Mouse (Mus musculus): Measurements from ENCODE around the gene Ell2. TPM values are rescaled to one million over a fixed set of nuclear protein-coding genes. Genes with fewer than 3 reads are reported as not detected.

The Ell2 gene
- polyA plus RNA-seq, 2 experiments: 30.5 to 41.2 TPM

DNA sequence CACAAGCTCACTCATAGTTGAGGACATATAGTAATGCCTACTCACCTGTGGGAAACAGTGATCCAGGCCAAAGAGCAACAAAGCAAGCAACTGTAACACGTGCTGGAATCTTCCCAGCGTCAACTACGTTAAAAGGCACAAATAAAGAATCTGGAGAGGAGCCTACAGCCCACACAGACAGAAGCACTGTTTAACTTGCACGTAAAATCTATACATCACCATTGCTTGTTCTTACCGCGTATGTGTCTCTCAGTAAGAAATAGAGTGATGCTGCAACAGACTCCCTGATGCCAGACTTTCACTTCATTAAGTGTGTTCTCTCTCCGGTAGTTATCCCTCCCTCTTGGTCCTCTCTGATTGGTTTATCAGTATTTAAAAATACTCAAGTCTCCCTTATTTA, 42.1 kb downstream of the Ell2 start:
- no peak overlapping the region for H3K4me3 ChIP-seq (ENCODE audit: insufficient read depth in 1 of 2, low read depth in 2 of 2, low read length in 2 of 2)
- TF ChIP-seq EP300 (IDR thresholded peaks at IDR 0.05; ENCODE audit: low read depth) (no peak), CTCF (IDR thresholded peaks at IDR 0.05; ENCODE audit: low read depth) (no peak)
- ATAC-seq (ENCODE audit: insufficient read depth): no peak
- no peaks in the 10 kb centered on the region for H3K27me3 ChIP-seq (ENCODE audit: control insufficient read depth, insufficient read depth, low read length)
- no peak overlapping the region for H3K27ac ChIP-seq
- no peak overlapping the region for H3K9ac ChIP-seq (replicated peaks)
- no peak overlapping the region for H3K4me2 ChIP-seq (ENCODE audit: low read depth)
- DNase-seq (ENCODE audit: low read depth in 3 of 3, low spot score in 3 of 3): no peak
- no peaks in the 10 kb centered on the region for H3K9me3 ChIP-seq (ENCODE audit: control insufficient read depth, low read length)
- peaks cover 61% of the 10 kb centered on the region for H3K36me3 ChIP-seq (replicated peaks; ENCODE audit: control insufficient read depth, insufficient read depth, low read depth)
- peaks cover 32 to 41% of the 10 kb centered on the region in 2 experiments for H3K4me1 ChIP-seq (replicated peaks; ENCODE audit: control insufficient read depth in 2 of 2, insufficient read depth in 2 of 2, low read length in 1 of 2)
- WGBS (ENCODE audit: insufficient replicate concordance): 87% methylated on average over 7 of the region's 7 CpGs

DNA sequence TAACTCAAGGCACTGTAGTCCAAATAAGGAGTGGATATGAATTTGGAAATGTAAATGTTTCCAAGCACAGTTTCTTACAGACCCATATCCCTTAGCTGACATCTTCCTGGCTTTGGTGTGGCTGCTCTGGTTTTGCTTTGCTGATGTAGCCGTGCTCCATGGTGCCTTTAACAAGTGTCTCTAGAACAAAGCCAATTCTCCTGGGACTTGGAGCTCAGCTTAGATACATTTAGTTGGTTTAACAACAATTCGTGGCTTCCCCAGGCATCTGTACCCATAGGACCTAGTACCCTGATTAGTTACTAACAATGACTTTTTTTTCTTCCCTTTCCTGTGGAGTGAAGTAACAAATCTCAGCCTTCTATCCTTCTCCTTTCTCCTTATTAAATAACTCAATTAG, 44.2 kb downstream of the Ell2 start:
- 74% methylated on average over 2 of the region's 2 CpGs for WGBS (ENCODE audit: insufficient replicate concordance)
- Histone ChIP-seq H3K9me3 (ENCODE audit: control insufficient read depth, low read length) (no peaks in the 10 kb centered on the region), H3K4me2 (ENCODE audit: low read depth) (no peak overlapping the region), H3K27ac (no peak overlapping the region), H3K9ac (replicated peaks) (no peak overlapping the region), H3K27me3 (ENCODE audit: control insufficient read depth, insufficient read depth, low read length) (no peaks in the 10 kb centered on the region), H3K36me3 (replicated peaks; ENCODE audit: control insufficient read depth, insufficient read depth, low read depth) (peaks cover 77% of the 10 kb centered on the region), H3K4me3 (ENCODE audit: insufficient read depth in 1 of 2, low read depth in 2 of 2, low read length in 2 of 2) (no peak overlapping the region), H3K4me1 (replicated peaks; ENCODE audit: control insufficient read depth in 2 of 2, insufficient read depth in 2 of 2, low read length in 1 of 2) (peaks cover 14 to 24% of the 10 kb centered on the region in 2 experiments)
- DNase-seq (ENCODE audit: low read depth in 3 of 3, low spot score in 3 of 3) (no peak), ATAC-seq (ENCODE audit: insufficient read depth) (no peak)
- TF ChIP-seq CTCF (IDR thresholded peaks at IDR 0.05; ENCODE audit: low read depth): no peak
- TF ChIP-seq EP300 (IDR thresholded peaks at IDR 0.05; ENCODE audit: low read depth): no peak

DNA sequence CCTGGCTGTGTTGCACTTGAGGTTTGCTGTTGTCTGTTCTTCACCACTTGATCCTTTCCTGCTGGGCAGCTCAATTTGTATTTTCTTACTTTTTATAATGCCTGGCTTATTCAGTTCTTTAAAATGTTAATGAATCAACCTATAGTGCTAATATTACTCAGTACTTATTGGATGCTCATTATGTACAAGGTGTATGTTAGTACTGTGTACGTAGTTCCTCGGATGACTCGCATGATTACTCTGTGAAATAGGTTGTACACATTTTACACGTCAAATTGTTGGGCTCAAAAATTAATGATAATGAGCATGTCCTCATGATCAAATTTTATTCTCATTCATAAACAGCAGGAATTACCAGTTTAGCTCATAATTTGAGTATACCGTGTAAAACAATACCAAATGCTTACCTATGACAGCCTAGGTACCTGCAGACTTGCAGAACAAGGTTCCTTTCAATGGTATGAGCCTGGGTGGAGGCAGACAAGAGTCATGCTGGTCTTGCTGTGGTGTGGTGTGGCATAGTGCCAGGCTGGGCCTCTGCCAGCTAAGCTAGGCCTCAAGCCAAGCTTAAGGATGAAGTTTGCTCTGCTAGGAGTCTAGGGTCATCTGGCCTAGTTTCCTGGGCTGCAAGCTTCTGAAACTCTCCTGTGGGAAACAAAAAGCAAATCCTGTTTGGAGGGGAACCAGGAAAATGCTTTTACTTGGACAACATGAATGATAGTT, 45.8 kb downstream of the Ell2 start:
- no peaks in the 10 kb centered on the region for H3K9me3 ChIP-seq (ENCODE audit: control insufficient read depth, low read length)
- peaks cover 75% of the 10 kb centered on the region for H3K36me3 ChIP-seq (replicated peaks; ENCODE audit: control insufficient read depth, insufficient read depth, low read depth)
- H3K27me3 ChIP-seq (ENCODE audit: control insufficient read depth, insufficient read depth, low read length): no peaks in the 10 kb centered on the region
- H3K4me3 ChIP-seq (ENCODE audit: insufficient read depth in 1 of 2, low read depth in 2 of 2, low read length in 2 of 2): no peak overlapping the region
- DNase-seq (ENCODE audit: low read depth in 3 of 3, low spot score in 3 of 3): no peak
- no peak for ATAC-seq (ENCODE audit: insufficient read depth)
- H3K4me1 ChIP-seq (replicated peaks; ENCODE audit: control insufficient read depth in 2 of 2, insufficient read depth in 2 of 2, low read length in 1 of 2): peaks cover under 1 to 13% of the 10 kb centered on the region in 2 experiments
- WGBS (ENCODE audit: insufficient replicate concordance): 91% methylated on average over 5 of the region's 5 CpGs
- no peak overlapping the region for H3K27ac ChIP-seq
- no peak overlapping the region for H3K4me2 ChIP-seq (ENCODE audit: low read depth)
- TF ChIP-seq CTCF (IDR thresholded peaks at IDR 0.05; ENCODE audit: low read depth) (no peak), EP300 (IDR thresholded peaks at IDR 0.05; ENCODE audit: low read depth) (no peak)
- H3K9ac ChIP-seq (replicated peaks): no peak overlapping the region

DNA sequence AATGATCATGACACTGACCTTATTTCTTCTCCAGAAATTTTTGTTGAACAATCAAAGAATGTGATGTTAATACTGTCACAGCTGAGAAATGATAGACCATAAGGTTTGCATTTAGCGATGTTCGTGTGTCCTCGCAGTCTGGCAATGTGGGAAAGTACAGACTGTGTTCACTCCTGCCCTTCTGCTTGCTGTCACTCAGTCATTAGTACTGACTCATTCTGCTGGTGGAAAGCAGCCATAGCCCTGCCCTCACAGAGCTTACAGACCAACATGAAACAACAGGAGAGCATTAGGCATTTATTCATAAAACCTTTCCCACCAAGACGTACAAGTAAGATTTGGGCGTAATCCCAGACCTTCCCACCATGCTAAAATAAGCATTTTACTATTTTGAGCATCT, 47.8 kb downstream of the Ell2 start:
- no peak overlapping the region for H3K9ac ChIP-seq (replicated peaks)

DNA sequence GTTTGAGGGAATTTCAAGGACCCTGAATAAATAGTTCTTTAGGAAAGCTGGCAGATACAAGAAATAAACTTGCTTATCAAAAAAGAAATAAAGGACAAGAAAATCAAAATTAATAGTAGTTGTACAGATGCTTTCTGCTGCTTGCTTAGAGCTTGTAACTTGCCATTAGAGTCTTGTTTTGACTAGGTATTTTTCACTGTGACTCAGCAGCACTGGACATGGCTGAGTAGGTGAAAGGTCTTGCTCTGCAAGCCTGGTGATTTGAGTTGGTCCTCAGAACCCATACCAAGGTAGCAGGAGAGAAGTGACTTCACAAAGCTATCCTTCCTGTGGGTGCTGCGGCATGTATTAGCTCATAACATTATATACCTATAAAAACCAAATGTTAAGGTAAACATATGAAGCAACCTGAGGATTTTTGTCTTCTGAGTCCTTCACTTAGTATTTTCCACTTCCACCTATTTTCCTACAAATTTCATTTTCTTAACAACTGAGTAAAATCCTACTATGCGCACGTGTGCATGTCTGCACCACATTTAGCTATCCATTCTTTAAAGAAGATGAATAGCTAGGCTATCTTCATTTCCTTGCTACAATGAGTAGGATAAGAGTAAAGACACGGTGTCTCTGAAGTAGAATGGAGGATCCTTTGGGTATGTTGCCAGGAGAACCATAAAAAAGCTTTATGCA, 54.4 kb downstream of the Ell2 start:
- TF ChIP-seq EP300 (IDR thresholded peaks at IDR 0.05; ENCODE audit: low read depth): no peak
- TF ChIP-seq CTCF (IDR thresholded peaks at IDR 0.05; ENCODE audit: low read depth): no peak
- Histone ChIP-seq H3K4me1 (replicated peaks; ENCODE audit: control insufficient read depth in 2 of 2, insufficient read depth in 2 of 2, low read length in 1 of 2) (peaks cover 2 to 6% of the 10 kb centered on the region in 2 experiments; a peak in 3 of 4 replicates), H3K9ac (replicated peaks) (no peak overlapping the region), H3K27ac (no peak overlapping the region; the same call in 1 of the 2 replicates), H3K9me3 (ENCODE audit: control insufficient read depth, low read length) (no peaks in the 10 kb centered on the region), H3K4me2 (ENCODE audit: low read depth) (no peak overlapping the region), H3K36me3 (replicated peaks; ENCODE audit: control insufficient read depth, insufficient read depth, low read depth) (peaks cover 78% of the 10 kb centered on the region), H3K27me3 (ENCODE audit: control insufficient read depth, insufficient read depth, low read length) (no peaks in the 10 kb centered on the region), H3K4me3 (ENCODE audit: insufficient read depth in 1 of 2, low read depth in 2 of 2, low read length in 2 of 2) (no peak overlapping the region)
- DNase-seq (ENCODE audit: low read depth in 3 of 3, low spot score in 3 of 3) (no peak), ATAC-seq (ENCODE audit: insufficient read depth) (0 out of 2 replicates have a peak, but pooled peaks have one; percentile 29)
- WGBS (ENCODE audit: insufficient replicate concordance): 89% methylated on average over 4 of the region's 4 CpGs

More for the DNA sequence above, 47.8 kb downstream of the Ell2 start:
- H3K36me3 ChIP-seq (replicated peaks; ENCODE audit: control insufficient read depth, insufficient read depth, low read depth): peaks cover 70% of the 10 kb centered on the region
- DNase-seq (ENCODE audit: low read depth in 3 of 3, low spot score in 3 of 3) (no peak), ATAC-seq (ENCODE audit: insufficient read depth) (no peak)
- no peak overlapping the region for H3K4me3 ChIP-seq (ENCODE audit: insufficient read depth in 1 of 2, low read depth in 2 of 2, low read length in 2 of 2)
- H3K4me2 ChIP-seq (ENCODE audit: low read depth): no peak overlapping the region
- TF ChIP-seq CTCF (IDR thresholded peaks at IDR 0.05; ENCODE audit: low read depth) (no peak), EP300 (IDR thresholded peaks at IDR 0.05; ENCODE audit: low read depth) (no peak)
- H3K9me3 ChIP-seq (ENCODE audit: control insufficient read depth, low read length): no peaks in the 10 kb centered on the region
- 93% methylated on average over 5 of the region's 5 CpGs for WGBS (ENCODE audit: insufficient replicate concordance)
- H3K27me3 ChIP-seq (ENCODE audit: control insufficient read depth, insufficient read depth, low read length): no peaks in the 10 kb centered on the region
- H3K27ac ChIP-seq: no peak overlapping the region
- H3K4me1 ChIP-seq (replicated peaks; ENCODE audit: control insufficient read depth in 2 of 2, insufficient read depth in 2 of 2, low read length in 1 of 2): peaks cover 0 to 1% of the 10 kb centered on the region in 2 experiments; a peak in 3 of 4 replicates
